Mouse (Mus musculus) ES-E14 (cell line): ENCODE results near the gene Gm44502.

Experiments
- CHD2 ChIP-seq: IDR thresholded peaks from 2 replicates; pipeline ENCODE4 v1.6.1; 2014; ENCODE audit warnings: mild to moderate bottlenecking, low read depth, low read length, inconsistent platforms
- HCFC1 ChIP-seq: IDR thresholded peaks from 2 replicates; pipeline ENCODE4 v1.6.1; 2012; ENCODE audit warnings: low read length, inconsistent platforms, borderline replicate concordance; ENCODE audit not compliant: insufficient read depth
- MAFK ChIP-seq: IDR thresholded peaks from 2 replicates; pipeline ENCODE4 v1.6.1; 2014; ENCODE audit warnings: mild to moderate bottlenecking, low read depth, low read length, inconsistent platforms; ENCODE audit not compliant: insufficient read depth
- ZC3H11A ChIP-seq: IDR thresholded peaks from 2 replicates; pipeline ENCODE4 v1.6.1; 2012; ENCODE audit warnings: low read depth, mild to moderate bottlenecking, inconsistent platforms, low read length, borderline replicate concordance

GRCm38 (mm10) chr15:89474596-89475292 lies 45.2 kb upstream of the Gm44502 start:
- TF ChIP-seq ZC3H11A (no peak), MAFK (no peak), CHD2 (no peak), HCFC1 (no peak)
